Mouse (Mus musculus) midbrain, embryonic 13.5 days (tissue): Measurements from ENCODE around the gene Hsp90ab1. TPM values are rescaled to one million over a fixed set of nuclear protein-coding genes. Genes with fewer than 3 reads are reported as not detected.

Experiments used
- ATAC-seq: fragments of 200-750 bp; cut with Nextera tagmentation; 2 replicates; pipeline ENCODE4 v1.8.0; 2017; ENCODE audit warnings: mild to moderate bottlenecking, moderate TSS enrichment, moderate library complexity
- H3K27ac ChIP-seq: fragments of 300-500 bp; sonication (generic); 2 replicates; pipeline ENCODE4 v1.5.1; 2015; ENCODE audit warnings: inconsistent platforms, mild to moderate bottlenecking, moderate library complexity
- H3K27me3 ChIP-seq: fragments of 300-500 bp; sonication (generic); 2 replicates; pipeline ENCODE4 v1.6.1; 2015; ENCODE audit warnings: mild to moderate bottlenecking, inconsistent platforms
- H3K36me3 ChIP-seq: fragments of 300-500 bp; sonication (generic); 2 replicates; pipeline ENCODE4 v1.6.1; 2015; ENCODE audit warnings: mild to moderate bottlenecking, inconsistent platforms
- H3K4me1 ChIP-seq: fragments of 300-500 bp; sonication (generic); replicated peaks from 2 replicates; pipeline ENCODE4 v1.6.1; 2015; ENCODE audit warnings: inconsistent platforms
- H3K4me2 ChIP-seq: fragments of 300-500 bp; sonication (generic); replicated peaks from 2 replicates; pipeline ENCODE4 v1.6.1; 2015; ENCODE audit warnings: moderate library complexity, mild to moderate bottlenecking, inconsistent platforms
- H3K4me3 ChIP-seq: fragments of 300-500 bp; sonication (generic); replicated peaks from 2 replicates; pipeline ENCODE4 v1.5.1; 2015; ENCODE audit warnings: mild to moderate bottlenecking, inconsistent platforms
- H3K9ac ChIP-seq: fragments of 300-500 bp; sonication (generic); replicated peaks from 2 replicates; pipeline ENCODE4 v1.6.1; 2015; ENCODE audit warnings: mild to moderate bottlenecking, inconsistent platforms
- H3K9me3 ChIP-seq: fragments of 300-500 bp; sonication (generic); 2 replicates; pipeline ENCODE4 v1.6.1; 2016; ENCODE audit warnings: mild to moderate bottlenecking, inconsistent platforms
- WGBS: fragments of 180-500 bp; shearing (Covaris S2); methylation state at CpG from one replicate; pipeline ENCODE4 v1.1.7; 2015; 5-methylcytosine and 5-hydroxymethylcytosine counted together
- polyA plus RNA-seq: library from polyadenylated mRNA; unstranded; fragments of >200 nt; fragmentation: Nextera tagmentation; extraction: Ambion mirVana; gene quantifications from 2 replicates; pipeline ENCODE4 v1.2.1, GENCODE M21; 2015

The Hsp90ab1 gene
- polyA plus RNA-seq, 1 experiment from 2014 or later = 1,587 TPM

GRCm38 (mm10) chr17:45575123-45575897, 2.2 kb upstream of the Hsp90ab1 start:
- WGBS = 91% methylated on average over 8 of the region's 8 CpGs
- Histone ChIP-seq H3K4me1 (peaks cover 31% of the 10 kb centered on the region), H3K27ac (peak overlapping the region; percentile 98), H3K4me3 (0 out of 2 replicates have a peak overlapping the region, but pooled peaks have one; percentile 99), H3K9ac (peak overlapping the region; percentile 99), H3K36me3 (peaks cover 14% of the 10 kb centered on the region), H3K27me3 (no peaks in the 10 kb centered on the region), H3K4me2 (peak overlapping the region; percentile 85), H3K9me3 (no peaks in the 10 kb centered on the region)
- no peak for ATAC-seq

- Histone ChIP-seq H3K36me3 (peaks cover 25% of the 10 kb centered on the region), H3K9me3 (no peaks in the 10 kb centered on the region), H3K27me3 (no peaks in the 10 kb centered on the region), H3K27ac (peak overlapping the region; percentile 98), H3K4me2 (peak overlapping the region; percentile 85), H3K4me1 (peaks cover 41% of the 10 kb centered on the region), H3K4me3 (peak overlapping the region; percentile 99), H3K9ac (peak overlapping the region; percentile 99)
- 4% methylated on average over 17 of the region's 17 CpGs for WGBS
- ATAC-seq = peak; percentile 60
Observed at GRCm38 (mm10) chr17:45574129-45574761, 1.2 kb upstream of the Hsp90ab1 start.

GRCm38 (mm10) chr17:45573780-45574123, 681 bp upstream of the Hsp90ab1 start:
- H3K27me3 ChIP-seq = no peaks in the 10 kb centered on the region
- H3K36me3 ChIP-seq = peaks cover 30% of the 10 kb centered on the region
- peak overlapping the region; percentile 98 for H3K27ac ChIP-seq
- under 1% methylated on average over 18 of the region's 18 CpGs for WGBS
- peak; percentile 54 for ATAC-seq
- H3K4me3 ChIP-seq = peak overlapping the region; percentile 99
- peak overlapping the region; percentile 99 for H3K9ac ChIP-seq
- peak overlapping the region; percentile 85 for H3K4me2 ChIP-seq
- H3K4me1 ChIP-seq = peaks cover 45% of the 10 kb centered on the region
- no peaks in the 10 kb centered on the region for H3K9me3 ChIP-seq

GRCm38 (mm10) chr17:45572103-45573086, 676 bp downstream of the Hsp90ab1 start:
- Histone ChIP-seq H3K27me3 (no peaks in the 10 kb centered on the region), H3K4me1 (peaks cover 57% of the 10 kb centered on the region), H3K4me2 (peak overlapping the region; percentile 85), H3K36me3 (peaks cover 43% of the 10 kb centered on the region), H3K27ac (peak overlapping the region; percentile 98), H3K4me3 (peak overlapping the region; percentile 99), H3K9ac (peak overlapping the region; percentile 99), H3K9me3 (no peaks in the 10 kb centered on the region)
- WGBS = 0% methylated on average over 55 of the region's 57 CpGs
- ATAC-seq = peak; percentile 75

- Histone ChIP-seq H3K36me3 (peaks cover 63% of the 10 kb centered on the region), H3K27ac (0 out of 2 replicates have a peak overlapping the region, but pooled peaks have one; percentile 14), H3K4me1 (peaks cover 76% of the 10 kb centered on the region), H3K4me2 (no peak overlapping the region), H3K9ac (no peak overlapping the region), H3K4me3 (no peak overlapping the region), H3K27me3 (no peaks in the 10 kb centered on the region), H3K9me3 (no peaks in the 10 kb centered on the region)
- no peak for ATAC-seq
- WGBS = 85% methylated on average over 4 of the region's 4 CpGs
Observed at GRCm38 (mm10) chr17:45569999-45570398, 3.1 kb downstream of the Hsp90ab1 start.

- no peak overlapping the region for H3K4me3 ChIP-seq
- H3K36me3 ChIP-seq = peaks cover 63% of the 10 kb centered on the region
- no peak for ATAC-seq
- WGBS = 91% methylated on average over 12 of the region's 12 CpGs
- H3K4me1 ChIP-seq = peaks cover 74% of the 10 kb centered on the region
- H3K27ac ChIP-seq = no peak overlapping the region
- H3K9me3 ChIP-seq = no peaks in the 10 kb centered on the region
- H3K4me2 ChIP-seq = no peak overlapping the region
- H3K27me3 ChIP-seq = no peaks in the 10 kb centered on the region
- no peak overlapping the region for H3K9ac ChIP-seq
Observed at GRCm38 (mm10) chr17:45568990-45569389, 4.1 kb downstream of the Hsp90ab1 start.

- WGBS = 31% methylated on average over 4 of the region's 4 CpGs
- Histone ChIP-seq H3K4me3 (no peak overlapping the region), H3K4me2 (no peak overlapping the region), H3K9ac (no peak overlapping the region), H3K27ac (peak overlapping the region; percentile 57), H3K4me1 (peaks cover 74% of the 10 kb centered on the region), H3K36me3 (peaks cover 63% of the 10 kb centered on the region), H3K27me3 (no peaks in the 10 kb centered on the region), H3K9me3 (no peaks in the 10 kb centered on the region)
- ATAC-seq = no peak
Observed at GRCm38 (mm10) chr17:45567162-45567601, 5.9 kb downstream of the Hsp90ab1 start.

GRCm38 (mm10) chr17:45566360-45567161, 6.5 kb downstream of the Hsp90ab1 start:
- no peaks in the 10 kb centered on the region for H3K27me3 ChIP-seq
- ATAC-seq = no peak
- no peak overlapping the region for H3K4me2 ChIP-seq
- H3K27ac ChIP-seq = peak overlapping the region; percentile 57
- no peak overlapping the region for H3K9ac ChIP-seq
- peaks cover 69% of the 10 kb centered on the region for H3K4me1 ChIP-seq
- no peaks in the 10 kb centered on the region for H3K9me3 ChIP-seq
- 0 out of 2 replicates have a peak overlapping the region, but pooled peaks have one; percentile 2 for H3K4me3 ChIP-seq
- peaks cover 61% of the 10 kb centered on the region for H3K36me3 ChIP-seq
- 73% methylated on average over 18 of the region's 18 CpGs for WGBS

GRCm38 (mm10) chr17:45566031-45566359, 7.1 kb downstream of the Hsp90ab1 start:
- no peaks in the 10 kb centered on the region for H3K27me3 ChIP-seq
- H3K4me3 ChIP-seq = no peak overlapping the region
- no peak for ATAC-seq
- 0 out of 2 replicates have a peak overlapping the region, but pooled peaks have one; percentile 30 for H3K27ac ChIP-seq
- 91% methylated on average over 1 of the region's 1 CpGs for WGBS
- H3K4me1 ChIP-seq = peaks cover 63% of the 10 kb centered on the region
- peaks cover 56% of the 10 kb centered on the region for H3K36me3 ChIP-seq
- no peaks in the 10 kb centered on the region for H3K9me3 ChIP-seq
- no peak overlapping the region for H3K4me2 ChIP-seq
- no peak overlapping the region for H3K9ac ChIP-seq

- Histone ChIP-seq H3K4me2 (peak overlapping the region; percentile 99), H3K9me3 (no peaks in the 10 kb centered on the region), H3K4me1 (peaks cover 54% of the 10 kb centered on the region), H3K27me3 (no peaks in the 10 kb centered on the region), H3K4me3 (peak overlapping the region; percentile 56), H3K9ac (peak overlapping the region; percentile 76), H3K36me3 (peaks cover 47% of the 10 kb centered on the region), H3K27ac (peak overlapping the region; percentile 85)
- 96% methylated on average over 11 of the region's 11 CpGs for WGBS
- ATAC-seq = no peak
Observed at GRCm38 (mm10) chr17:45565103-45565502, 8.0 kb downstream of the Hsp90ab1 start.

GRCm38 (mm10) chr17:45564531-45565084, 8.5 kb downstream of the Hsp90ab1 start:
- H3K4me2 ChIP-seq = peak overlapping the region; percentile 99
- ATAC-seq = no peak; the same call in 1 of the 2 replicates
- peak overlapping the region; percentile 85 for H3K27ac ChIP-seq
- peaks cover 42% of the 10 kb centered on the region for H3K36me3 ChIP-seq
- peak overlapping the region; percentile 76 for H3K9ac ChIP-seq
- 9% methylated on average over 18 of the region's 18 CpGs for WGBS
- peaks cover 49% of the 10 kb centered on the region for H3K4me1 ChIP-seq
- no peaks in the 10 kb centered on the region for H3K27me3 ChIP-seq
- H3K9me3 ChIP-seq = no peaks in the 10 kb centered on the region
- H3K4me3 ChIP-seq = peak overlapping the region; percentile 56
